Mouse (Mus musculus) CH12.LX (cell line): ENCODE measurements around the gene Bora.

Experiments used
- CHD2 ChIP-seq: IDR thresholded peaks from 2 replicates; pipeline ENCODE4 v1.6.1; 2011; ENCODE audit warnings: low read length, improper control_type of control experiment
- EP300 ChIP-seq: IDR thresholded peaks from 2 replicates; pipeline ENCODE4 v1.6.1; 2011; ENCODE audit warnings: low read length, improper control_type of control experiment
- HCFC1 ChIP-seq: IDR thresholded peaks from 2 replicates; pipeline ENCODE4 v1.6.1; 2012; ENCODE audit warnings: low read depth, mild to moderate bottlenecking, inconsistent platforms, low read length, improper control_type of control experiment

- no peak for TF ChIP-seq CHD2
- no peak for TF ChIP-seq EP300
- TF ChIP-seq HCFC1 = no peak
Measured at GRCm38 (mm10) chr14:99104542-99105123, 58.6 kb downstream of the Bora start.
